Mouse (Mus musculus) kidney, adult 2 months (tissue): Measurements from ENCODE around the gene Ptgis.

Experiments used
- CTCF ChIP-seq: fragments of 200-500 bp; conservative IDR thresholded peaks from 2 replicates; pipeline ENCODE4 v1.5.1; 2011; ENCODE audit warnings: low read depth, mild to moderate bottlenecking, control low read depth, low read length, moderate library complexity, mixed read lengths; ENCODE audit not compliant: insufficient read depth, insufficient read length
- POLR2A ChIP-seq: fragments of 200-500 bp; IDR thresholded peaks from one replicate; pipeline ENCODE4 v1.6.1; 2011; ENCODE audit warnings: low read depth, low read length, control low read depth

- TF ChIP-seq CTCF (no peak), POLR2A (no peak)
Observed at GRCm38 (mm10) chr2:167224194-167224593, 16.2 kb downstream of the Ptgis start.
